Mouse (Mus musculus) urinary bladder, postnatal 4 days (tissue): ENCODE measurements at regions not wholly inside any gene's neighbourhood (a gene's known extent, or its start where the extent isn't known, plus 50 kb on each side); places are given as distances from the start of the nearest gene placed in this dataset.
A peak's percentile ranks its signal among the peaks of the same experiment; 100 is the strongest.

Experiments
- DNase-seq, 2 experiments: peaks; one replicate each; pipeline ENCODE4 v3.0.0; 2021 to 2022; ENCODE audit warnings: low spot score in 2 of 2

DNA sequence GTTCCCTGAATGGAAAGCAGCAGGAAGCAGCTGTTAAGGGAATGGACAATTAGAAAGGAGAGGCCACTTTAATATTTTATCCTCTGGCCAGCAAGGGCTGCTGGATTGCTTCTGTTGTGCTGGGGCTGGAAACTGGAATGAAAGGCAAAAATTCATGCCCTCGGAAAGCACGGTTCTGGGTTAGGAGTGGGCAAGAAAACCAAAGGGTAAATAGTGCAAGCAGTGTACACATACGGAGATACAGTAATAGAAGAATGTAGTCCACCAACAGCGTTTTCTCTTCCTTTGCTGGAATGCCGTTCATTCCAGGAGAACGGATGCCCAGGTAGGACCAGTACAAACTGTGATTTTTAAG is 50.8 kb upstream of the Zfr start:
- DNase-seq, result no peak

DNA sequence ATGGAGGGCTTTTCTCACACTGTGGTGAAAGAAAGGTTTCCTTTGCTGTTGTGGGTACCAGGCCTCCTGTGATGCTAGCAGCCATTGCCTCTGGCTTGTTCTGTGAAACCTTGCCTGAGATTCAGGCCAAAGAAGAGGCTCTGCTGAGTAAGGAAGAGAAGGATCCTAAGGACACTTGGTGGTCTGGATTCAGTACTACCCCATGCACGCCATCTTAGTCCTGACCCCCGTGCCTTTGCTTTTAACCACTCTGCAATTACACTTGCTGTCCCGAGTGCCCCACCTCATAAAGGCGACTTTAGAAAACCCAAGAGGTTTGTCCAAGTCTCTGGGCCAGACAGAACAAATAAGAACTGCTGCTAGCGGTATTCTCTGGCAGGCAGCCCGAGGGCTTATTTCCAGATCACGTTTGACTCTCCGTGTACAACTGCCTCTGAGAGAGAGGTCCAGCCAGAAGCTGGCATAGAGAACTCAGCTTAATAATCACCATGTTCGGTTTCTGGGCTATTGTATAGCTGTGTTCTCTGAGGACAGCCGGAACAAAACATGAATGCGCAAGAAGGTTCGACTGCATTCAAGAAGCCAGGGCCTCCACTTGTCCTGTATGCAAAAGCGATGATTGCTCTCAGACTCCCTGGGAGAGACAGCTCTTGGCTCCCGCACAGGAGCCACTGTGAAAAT is 51.3 kb upstream of the Zfr start:
- peak; percentile 78 to 80 for DNase-seq

DNA sequence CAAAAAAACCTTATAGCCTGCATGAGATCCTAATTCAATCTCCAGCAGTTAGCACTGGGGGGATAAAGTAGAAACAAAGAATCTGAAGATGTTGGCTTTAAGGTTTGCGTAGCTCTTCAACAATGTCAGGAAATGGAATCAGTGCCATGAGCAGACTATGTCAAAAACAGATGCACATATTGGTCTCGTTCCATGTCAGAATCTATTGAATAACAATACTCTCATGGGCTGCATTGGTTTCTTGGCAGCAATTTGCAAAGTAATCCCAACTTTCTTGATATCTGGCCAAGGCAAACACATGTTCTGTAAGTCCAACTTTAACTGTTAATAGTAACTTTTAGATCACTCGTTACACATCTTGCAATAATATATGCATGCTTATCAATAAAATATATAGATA is 58.1 kb upstream of the Sub1 start:
- no peak for DNase-seq

GRCm38 (mm10) chr15:12053610-12054009 is 56.8 kb upstream of the Sub1 start:
- DNase-seq, result no peak

GRCm38 (mm10) chr15:12048965-12049364 is 52.2 kb upstream of the Sub1 start:
- DNase-seq, result no peak

DNA sequence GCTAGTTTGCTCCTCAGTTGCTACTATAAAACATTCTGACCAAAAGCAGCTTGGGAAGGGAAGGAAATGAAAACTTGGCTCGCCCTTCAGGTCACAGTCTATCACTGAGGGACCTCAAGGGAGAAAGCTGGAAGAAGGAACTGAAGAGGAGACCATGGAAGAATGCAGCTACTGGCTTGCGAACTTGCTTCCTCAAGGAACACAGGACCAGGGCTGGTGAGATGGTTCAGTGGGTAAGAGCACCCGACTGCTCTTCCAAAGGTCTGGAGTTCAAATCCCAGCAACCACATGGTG is 51.4 kb upstream of the Sub1 start:
- DNase-seq, result no peak

DNA sequence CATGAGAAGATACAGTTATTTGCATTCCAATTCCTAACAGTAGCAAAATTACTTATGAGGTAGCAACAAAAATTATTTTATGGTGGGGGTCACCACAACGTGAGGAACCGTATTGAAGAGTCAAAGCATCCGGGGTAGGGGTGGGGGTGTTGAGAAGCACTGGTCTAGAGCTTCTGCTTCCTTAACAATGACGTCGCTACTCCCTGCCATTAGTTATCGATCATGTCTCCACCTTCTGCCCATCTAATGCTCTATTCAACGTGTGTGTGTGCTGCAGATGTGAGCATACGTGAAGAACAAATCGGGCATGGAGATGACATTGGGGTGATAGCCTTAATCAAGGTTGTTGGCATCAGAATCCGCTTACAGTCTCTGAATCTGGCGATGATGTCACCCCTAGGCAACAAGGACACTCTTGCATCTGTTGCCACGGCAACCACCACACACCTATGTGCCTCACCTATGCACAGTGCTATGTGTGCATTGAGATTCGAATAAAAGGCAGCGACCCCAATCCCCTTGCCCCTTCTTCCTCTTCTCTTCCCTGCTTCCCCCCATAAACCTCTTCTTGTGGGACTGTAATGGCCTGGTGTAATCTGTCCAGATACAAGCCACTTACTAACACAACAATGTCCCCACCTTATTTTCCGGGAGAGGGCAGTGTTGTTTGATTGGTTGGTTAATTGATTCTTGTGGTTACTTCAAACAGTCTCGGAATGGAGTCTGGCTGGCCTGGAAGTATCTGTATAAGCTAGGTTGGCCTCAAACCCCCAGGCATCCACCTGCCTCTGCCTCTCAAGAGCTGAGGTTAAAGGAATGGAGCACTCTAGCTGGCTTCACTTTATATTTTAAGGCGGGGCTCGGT is 50.8 kb upstream of the Sub1 start:
- no peak for DNase-seq
